In the genomic region with DNA sequence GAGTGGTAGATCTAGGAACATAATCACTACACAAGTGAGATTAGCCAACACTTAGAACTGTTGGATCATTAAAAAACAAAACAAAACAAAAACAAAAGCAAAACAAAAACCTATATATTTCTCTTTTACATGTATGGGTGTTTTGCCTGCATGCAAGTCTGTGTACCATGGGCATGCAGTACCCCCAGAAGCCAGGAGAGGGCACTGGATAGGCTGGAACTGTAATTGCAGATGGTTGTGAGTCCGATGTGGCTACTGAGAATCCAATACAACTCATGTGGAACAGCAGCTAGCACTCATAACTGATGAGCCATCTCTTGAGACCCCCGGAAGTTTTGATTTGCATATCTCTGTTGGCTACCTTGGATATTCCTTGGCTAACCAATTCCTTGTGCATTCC, we compare ENCODE assay signal across 8 mouse cellular contexts.
DNase-seq lines count a peak whose midpoint lies in the region; ATAC-seq and TF ChIP-seq lines count a peak whose summit lies in the region.

No protein-coding gene starts in this region.

- no peak for TF ChIP-seq POLR2A in thymus, adult 2 months (IDR thresholded peaks at IDR 0.05; ENCODE audit: control insufficient read depth, extremely low read depth, insufficient read depth, low read length, poor library complexity)

- DNase-seq in gastrocnemius, postnatal 14 days, result peak; percentile 18
- no peak for DNase-seq in gastrocnemius, adult 18-20 months (ENCODE audit: low spot score)
- peak; percentile 53 for DNase-seq in thymus, adult 2 months
- no peak for DNase-seq in thymus, adult 18-20 months
- peak; percentile 53 for DNase-seq in limb, embryonic 11.5 days (ENCODE audit: low spot score)
- DNase-seq in thymus, postnatal 14 days, result peak; percentile 64
- no peak for DNase-seq in right cerebral cortex, postnatal 25 days

- no peak for ATAC-seq in limb, embryonic 11.5 days (ENCODE audit: insufficient number of reproducible peaks, low FRiP score, low TSS enrichment, low read depth)
- no peak for ATAC-seq in forebrain, embryonic 15.5 days (replicated peaks)

- H3K36me3 ChIP-seq in thymus, adult 2 months (ENCODE audit: control insufficient read depth, insufficient read depth, low read length), result no peaks in the 10 kb centered on the region
- no peaks in the 10 kb centered on the region for H3K36me3 ChIP-seq in limb, embryonic 11.5 days (ENCODE audit: control insufficient read depth, insufficient read depth, low read length)
- no peaks in the 10 kb centered on the region for H3K36me3 ChIP-seq in forebrain, embryonic 15.5 days

- H3K4me3 ChIP-seq in thymus, adult 2 months (ENCODE audit: control insufficient read depth, insufficient read depth, low read length), result no peak overlapping the region
- H3K4me3 ChIP-seq in limb, embryonic 11.5 days (ENCODE audit: low read depth, low read length), result no peak overlapping the region
- H3K4me3 ChIP-seq in forebrain, embryonic 15.5 days, result no peak overlapping the region

- intact Hi-C loops in gastrocnemius, postnatal 14 days (cut with DNase I; ENCODE audit: low total_unique reads), result no loop called here

- TF ChIP-seq CTCF in thymus, adult 2 months (IDR thresholded peaks at IDR 0.05; ENCODE audit: borderline replicate concordance, control insufficient read depth, extremely low read depth, insufficient read depth, low read length, poor library complexity), result no peak

- WGBS in thymus, adult 2 months, result 84% methylated on average over 2 of the region's 2 CpGs
- 80% methylated on average over 2 of the region's 2 CpGs for WGBS in limb, embryonic 11.5 days
- WGBS in forebrain, embryonic 15.5 days, result 90% methylated on average over 2 of the region's 2 CpGs

- H3K27me3 ChIP-seq in thymus, adult 2 months (ENCODE audit: control insufficient read depth, insufficient read depth, low read length), result no peaks in the 10 kb centered on the region
- no peaks in the 10 kb centered on the region for H3K27me3 ChIP-seq in limb, embryonic 11.5 days (ENCODE audit: control insufficient read depth, insufficient read depth, low read length)
- H3K27me3 ChIP-seq in forebrain, embryonic 15.5 days, result no peaks in the 10 kb centered on the region

- no peaks in the 10 kb centered on the region for H3K9me3 ChIP-seq in limb, embryonic 11.5 days (ENCODE audit: control insufficient read depth, low read length)
- H3K9me3 ChIP-seq in forebrain, embryonic 15.5 days, result no peaks in the 10 kb centered on the region

- H3K9ac ChIP-seq in limb, embryonic 11.5 days (ENCODE audit: low read length), result no peak overlapping the region
- no peak overlapping the region for H3K9ac ChIP-seq in forebrain, embryonic 15.5 days (replicated peaks)

- no peak overlapping the region for H3K4me2 ChIP-seq in limb, embryonic 11.5 days (ENCODE audit: low read depth, severe bottlenecking)
- no peak overlapping the region for H3K4me2 ChIP-seq in forebrain, embryonic 15.5 days (replicated peaks)

- no peaks in the 10 kb centered on the region for H3K4me1 ChIP-seq in thymus, adult 2 months (replicated peaks; ENCODE audit: control insufficient read depth, insufficient read depth, low read length)
- H3K4me1 ChIP-seq in limb, embryonic 11.5 days (ENCODE audit: control insufficient read depth, insufficient read depth, low read length), result no peaks in the 10 kb centered on the region
- no peaks in the 10 kb centered on the region for H3K4me1 ChIP-seq in forebrain, embryonic 15.5 days

- H3K27ac ChIP-seq in thymus, adult 2 months (ENCODE audit: control insufficient read depth, insufficient read depth, low read length), result no peak overlapping the region
- no peak overlapping the region for H3K27ac ChIP-seq in limb, embryonic 11.5 days (replicated peaks; ENCODE audit: low read depth, low read length)
- H3K27ac ChIP-seq in forebrain, embryonic 15.5 days (replicated peaks), result no peak overlapping the region

Comparison
In these comparisons a context has a peak if more than half of its experiments do, and no peak if none do; other contexts are left out.
1. DNase-seq: peak in gastrocnemius, postnatal 14 days (single experiment), thymus, adult 2 months (single experiment), limb, embryonic 11.5 days (single experiment) and thymus, postnatal 14 days (single experiment); none in gastrocnemius, adult 18-20 months (single experiment), thymus, adult 18-20 months (0 of 2) and right cerebral cortex, postnatal 25 days (single experiment).